Mouse (Mus musculus) MEL-GATA-1-ER (cell line): ENCODE data around the gene F5.

ENCODE experiments used
- DNase-seq: peaks from one replicate; pipeline ENCODE4 v3.0.0-alpha.2; 2012; ENCODE audit warnings: low read depth; ENCODE audit errors: extremely low read depth

Gene F5

DNA sequence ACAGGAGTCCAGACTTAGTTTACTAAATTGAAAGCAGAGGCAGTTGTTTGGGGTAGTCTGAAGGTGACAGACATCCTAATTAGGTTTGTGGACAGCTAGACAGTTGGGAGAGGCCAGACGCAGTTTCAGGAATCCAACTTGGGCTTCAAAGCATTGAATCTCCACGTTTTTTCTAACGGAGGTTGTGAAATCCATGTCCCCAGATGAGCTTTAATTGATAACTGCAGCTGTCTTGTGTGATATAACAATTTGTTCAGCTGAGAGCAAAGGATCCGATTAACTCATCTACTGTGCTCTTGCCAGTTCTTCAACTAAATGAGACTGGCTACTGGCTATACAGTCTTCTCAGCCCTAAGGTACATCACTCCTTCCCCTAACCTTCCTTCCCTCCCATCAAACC lies 6.9 kb downstream of the F5 start:
- no peak for DNase-seq

DNA sequence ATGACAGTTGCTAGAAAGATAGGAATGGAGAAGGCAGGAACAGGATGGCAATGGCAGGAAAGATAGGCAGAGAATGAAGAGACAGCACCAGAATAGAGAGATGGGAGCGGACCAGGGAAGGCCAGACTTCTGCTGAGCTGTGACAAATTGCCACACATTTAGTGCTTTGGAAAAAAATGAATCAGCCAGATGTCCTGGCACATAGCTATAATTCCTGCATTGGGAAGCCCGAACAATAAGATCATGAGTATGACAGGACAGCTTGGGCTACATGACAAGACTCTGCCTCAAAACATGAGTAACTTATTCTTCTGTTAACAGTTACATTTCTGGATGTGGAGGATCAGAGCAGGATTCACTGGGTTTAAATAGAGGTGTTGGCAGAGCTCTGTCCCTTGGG lies 8.1 kb downstream of the F5 start:
- DNase-seq: no peak

DNA sequence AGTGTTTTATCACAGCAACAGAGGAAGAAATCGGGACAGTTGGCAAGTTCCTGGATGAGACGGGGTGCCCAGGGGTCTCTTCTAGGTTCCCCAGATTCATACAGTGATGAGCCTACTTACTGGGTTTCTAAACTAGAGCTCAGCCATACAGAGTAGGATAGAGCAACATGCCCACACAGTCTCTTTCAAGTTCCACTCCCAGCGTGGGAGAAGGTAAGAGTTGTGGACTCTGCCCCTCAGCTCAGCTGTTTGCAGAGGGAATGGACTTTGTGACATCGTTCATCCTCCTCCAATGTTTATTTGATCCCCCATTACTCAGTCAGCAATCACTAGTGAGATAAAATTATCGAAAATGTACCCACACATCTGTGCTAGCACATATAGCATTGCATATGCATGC lies 11.1 kb downstream of the F5 start:
- no peak for DNase-seq

DNA sequence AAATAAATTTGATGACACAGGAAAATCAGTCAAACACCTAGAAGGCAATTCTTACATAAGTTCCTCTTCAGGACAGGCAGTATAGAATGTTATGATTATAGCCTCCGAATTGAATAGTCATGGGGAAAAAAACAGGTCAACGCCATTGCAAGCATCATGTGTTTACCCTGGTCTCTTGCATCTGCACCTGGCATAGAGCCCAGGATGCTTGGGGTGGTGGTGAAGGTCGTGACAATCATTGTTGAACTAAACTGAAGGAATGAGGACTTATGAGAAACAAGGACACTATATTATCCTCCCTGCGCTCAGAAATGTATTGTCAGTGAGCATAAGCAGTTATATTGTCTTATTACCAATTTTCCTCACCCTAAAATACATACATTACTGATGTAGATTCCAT lies 17.2 kb downstream of the F5 start:
- DNase-seq: no peak

DNA sequence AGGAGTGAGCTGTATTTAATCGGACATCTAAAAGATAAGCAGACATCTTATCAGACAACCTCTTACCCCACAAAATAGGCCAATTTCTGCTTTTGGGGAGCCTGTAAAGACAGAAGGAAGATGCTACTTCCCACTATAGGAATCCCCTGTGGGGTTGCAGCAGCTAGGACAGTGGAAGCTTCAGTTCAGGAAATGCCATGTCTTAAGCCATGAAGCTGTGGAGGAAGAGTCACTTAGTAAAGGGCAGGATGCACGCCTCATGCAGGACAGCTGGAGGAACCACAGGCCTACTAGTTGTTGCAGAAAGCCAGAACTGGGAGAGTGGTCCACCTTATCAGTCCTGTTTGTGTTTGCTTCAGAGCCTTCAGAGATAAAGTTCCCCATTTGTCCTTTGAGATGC lies 18.8 kb downstream of the F5 start:
- DNase-seq: no peak

DNA sequence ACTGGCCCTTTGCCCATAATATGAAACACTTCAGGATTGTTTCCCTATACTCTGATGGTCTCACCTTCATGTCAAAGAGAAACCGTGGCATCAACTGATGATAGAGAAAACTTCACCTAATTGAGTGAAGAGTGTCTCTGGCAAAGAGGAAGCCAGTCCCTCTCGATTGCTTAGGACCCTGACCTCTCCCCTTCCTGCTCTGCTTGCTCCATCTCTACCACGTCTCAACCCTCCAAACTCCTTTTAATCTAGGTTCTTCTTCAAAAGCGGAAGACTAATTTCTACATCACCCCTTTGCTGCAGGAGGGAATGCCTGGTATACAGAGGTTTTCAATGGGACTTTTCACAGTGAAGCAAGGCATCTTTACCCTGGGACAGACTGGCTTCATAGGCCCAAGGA lies 21.5 kb downstream of the F5 start:
- DNase-seq: no peak

DNA sequence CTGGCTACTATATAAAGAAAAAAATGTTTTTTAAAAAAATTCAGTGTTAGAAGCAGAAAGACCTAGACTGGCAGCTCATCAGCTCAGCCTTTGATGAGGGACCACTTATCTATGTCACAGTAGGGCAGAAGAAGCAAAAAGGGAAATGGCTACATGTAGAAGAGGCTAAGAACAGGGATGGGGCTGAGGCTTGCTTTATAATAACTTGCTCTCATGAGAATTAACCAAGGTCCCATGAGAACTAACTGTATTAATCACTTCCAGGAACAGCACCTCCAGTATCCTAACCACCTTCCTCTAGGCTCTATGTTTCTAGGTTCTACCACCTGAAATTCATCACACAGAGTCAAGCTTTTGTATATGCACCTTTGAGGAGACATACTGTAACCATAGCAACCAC lies 25.2 kb downstream of the F5 start:
- DNase-seq: peak; percentile 86

DNA sequence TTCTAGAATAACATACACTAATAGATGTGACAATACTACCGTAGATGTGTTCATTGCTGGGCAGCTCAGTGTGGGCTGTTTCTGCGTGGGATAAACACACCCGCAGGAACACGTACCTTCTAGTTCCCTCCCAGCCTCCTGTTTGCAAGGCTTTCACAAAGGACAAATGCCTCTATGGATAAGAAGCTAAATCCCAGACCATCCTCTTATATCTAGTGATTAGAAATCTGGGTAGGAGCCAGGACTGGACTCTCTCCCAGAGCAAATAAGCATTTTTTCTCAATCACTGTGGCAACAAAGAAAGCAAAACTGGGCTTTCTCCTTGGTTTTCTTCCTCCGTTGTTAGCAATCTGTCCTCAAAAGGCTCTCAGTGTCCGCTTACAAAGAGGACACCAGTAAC lies 26.8 kb downstream of the F5 start:
- DNase-seq: no peak

DNA sequence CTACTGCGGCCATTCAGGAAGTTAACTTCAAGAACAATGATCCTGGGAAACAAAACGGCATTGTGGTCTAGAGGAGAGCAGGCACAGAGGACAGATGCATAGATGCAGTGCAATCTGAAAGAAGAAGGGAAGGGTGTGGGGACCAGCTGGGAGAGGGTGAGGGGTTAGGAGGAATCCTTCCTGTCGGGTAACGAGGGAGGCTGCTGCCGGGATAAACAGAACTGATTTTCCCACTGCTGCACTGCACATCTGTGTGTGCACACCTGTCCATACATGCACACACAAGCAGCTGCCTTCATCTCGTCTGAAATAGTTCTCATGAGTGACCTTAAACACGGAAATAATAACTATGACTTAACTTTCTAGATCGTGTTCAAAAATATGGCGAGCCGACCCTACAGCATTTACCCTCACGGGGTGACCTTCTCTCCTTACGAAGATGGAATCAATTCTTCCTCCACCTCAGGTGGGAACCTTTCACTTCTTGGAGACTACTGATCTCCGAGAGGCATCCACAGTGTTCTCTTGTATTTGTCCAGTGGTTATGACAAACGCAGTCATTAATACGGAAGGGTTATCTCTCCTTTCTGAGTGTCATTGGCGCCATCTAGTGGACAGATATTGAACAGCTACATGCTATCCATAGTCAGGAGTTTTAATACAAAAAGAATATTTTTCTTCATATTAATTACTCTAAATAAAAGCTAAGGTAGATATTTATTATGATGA lies 32.7 kb downstream of the F5 start:
- DNase-seq: peak; percentile 66

DNA sequence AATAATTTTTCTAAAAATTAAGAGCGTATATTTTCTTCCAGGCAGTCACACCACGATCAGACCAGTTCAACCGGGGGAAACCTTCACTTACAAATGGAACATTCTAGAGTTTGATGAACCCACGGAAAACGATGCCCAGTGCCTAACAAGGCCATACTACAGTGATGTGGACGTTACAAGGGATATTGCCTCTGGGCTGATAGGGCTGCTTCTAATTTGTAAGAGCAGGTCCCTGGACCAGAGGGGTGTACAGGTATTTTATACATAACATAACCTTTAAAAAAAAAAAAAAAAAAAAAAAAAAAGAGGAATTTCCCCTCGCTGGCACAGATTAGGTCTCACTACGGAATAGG lies 33.2 kb downstream of the F5 start:
- DNase-seq: no peak

DNA sequence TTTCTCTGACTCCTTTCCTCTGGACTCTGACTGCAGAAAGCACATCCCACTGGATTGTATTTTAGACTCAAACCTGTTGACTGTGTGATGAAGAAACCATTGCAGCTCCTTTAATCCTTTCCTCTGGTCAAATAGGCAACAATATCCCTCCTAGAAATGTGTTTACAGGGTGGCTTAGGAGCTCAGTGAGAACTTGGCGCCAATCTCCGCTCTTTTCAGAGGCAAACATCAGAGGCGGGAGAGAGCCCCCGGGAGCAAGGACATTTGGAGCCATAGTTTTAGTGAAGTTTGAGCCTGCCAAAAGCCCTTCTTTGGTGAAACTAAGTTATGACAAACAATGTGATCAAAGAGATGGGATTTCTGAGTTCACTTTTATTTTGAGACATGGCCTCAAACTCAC lies 33.7 kb downstream of the F5 start:
- no peak for DNase-seq

DNA sequence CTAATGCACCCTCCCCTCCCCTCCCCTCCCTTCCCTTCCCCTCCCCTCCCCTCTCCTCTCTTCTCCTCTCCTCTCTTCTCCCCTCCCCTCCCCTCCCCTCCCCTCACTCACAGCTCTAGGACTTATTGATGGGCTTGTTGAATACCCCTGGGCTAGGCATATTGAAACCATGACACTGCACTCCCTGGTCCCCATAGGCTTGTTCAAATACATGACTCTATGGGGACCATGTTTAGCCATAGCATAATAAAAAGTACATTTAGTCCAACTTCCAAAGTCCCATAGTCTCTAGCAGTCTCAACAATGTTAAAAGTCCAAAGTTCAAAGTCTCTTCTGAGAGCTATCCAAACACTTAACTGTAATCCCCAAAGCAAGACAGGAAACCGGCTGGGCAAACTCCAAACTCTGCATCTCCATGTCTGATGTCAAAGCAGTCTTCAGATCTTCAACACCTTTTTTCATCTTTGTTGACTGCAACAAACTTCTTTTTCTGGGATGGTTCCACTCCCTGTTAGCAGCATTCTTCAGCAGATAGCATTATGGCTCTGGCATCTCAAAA lies 35.4 kb downstream of the F5 start:
- DNase-seq: no peak

DNA sequence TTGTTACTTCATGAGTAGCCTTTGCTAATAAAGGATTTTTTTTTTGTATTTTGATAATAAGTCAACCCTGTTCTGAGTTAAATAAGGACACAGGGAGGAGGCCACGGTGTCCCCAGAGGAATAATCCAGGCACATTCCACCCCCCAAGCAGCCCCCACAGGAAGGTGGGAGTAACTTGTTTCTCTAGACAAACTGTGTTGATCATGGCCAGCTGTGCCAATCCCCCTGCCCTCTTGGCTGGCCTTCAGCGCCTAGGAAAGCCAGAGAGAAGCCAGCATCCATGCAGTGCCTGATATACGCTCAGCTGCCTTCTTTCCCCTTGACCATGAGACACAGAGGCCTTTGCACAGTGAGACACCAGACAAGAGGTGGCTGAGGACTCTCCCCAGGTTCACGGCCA lies 47.9 kb downstream of the F5 start:
- DNase-seq: no peak

DNA sequence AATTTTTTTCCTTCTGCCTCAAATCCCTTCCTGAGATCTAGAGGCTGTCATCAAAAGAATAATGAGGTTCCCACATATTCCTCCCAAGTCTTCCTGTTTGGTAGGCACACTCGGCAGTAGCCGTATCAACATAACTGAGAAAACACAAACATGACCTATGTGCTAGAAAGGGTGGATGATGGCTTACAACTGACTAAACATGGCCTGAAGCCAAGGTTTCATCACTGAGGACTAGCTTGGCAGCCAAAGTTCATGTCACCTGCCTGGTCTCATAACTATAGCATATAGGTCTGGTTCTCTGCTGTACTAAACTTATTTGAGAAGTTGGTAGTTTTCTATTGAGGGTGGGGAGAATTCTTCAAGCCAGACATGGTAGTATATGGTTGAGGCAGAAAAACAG lies 56.8 kb downstream of the F5 start:
- no peak for DNase-seq

DNA sequence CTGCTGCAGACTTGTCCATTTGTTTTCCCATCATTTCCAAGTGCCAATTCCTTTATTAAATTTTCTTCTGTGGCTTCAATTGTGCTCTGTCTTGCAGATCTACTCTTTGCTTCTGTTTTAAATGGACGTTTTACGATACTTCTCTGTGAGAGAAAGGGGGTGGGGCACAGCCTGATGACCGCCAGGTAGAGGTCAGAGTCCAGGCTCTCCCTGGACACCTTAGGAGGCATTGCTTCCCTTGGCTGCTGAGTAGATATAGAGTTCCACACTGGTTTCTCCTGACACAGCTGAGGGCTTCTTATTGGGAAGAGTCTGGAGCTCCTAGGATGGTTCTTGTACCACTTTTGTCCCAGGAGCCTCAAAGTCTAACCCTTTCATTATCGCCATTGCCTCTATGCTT lies 59.3 kb downstream of the F5 start:
- no peak for DNase-seq

DNA sequence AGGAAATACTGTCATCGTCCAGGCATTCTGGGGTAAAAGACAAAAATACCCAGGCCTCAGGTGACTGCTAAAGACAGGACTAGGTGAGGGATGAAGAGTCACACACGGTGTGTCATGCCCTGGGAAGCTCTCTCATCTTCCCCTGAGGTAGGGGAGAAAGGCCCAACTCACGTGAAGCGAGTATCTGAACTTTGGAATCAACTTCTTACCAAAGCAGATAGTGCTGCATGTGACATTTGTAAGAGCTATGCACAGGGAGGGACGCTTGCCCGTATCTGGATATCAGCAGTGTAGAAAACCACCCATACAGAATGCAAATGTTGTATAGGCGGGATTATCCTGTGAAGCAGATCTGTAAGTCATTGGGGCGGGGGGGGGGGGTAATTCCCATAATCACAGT lies 61.0 kb downstream of the F5 start:
- DNase-seq: no peak

DNA sequence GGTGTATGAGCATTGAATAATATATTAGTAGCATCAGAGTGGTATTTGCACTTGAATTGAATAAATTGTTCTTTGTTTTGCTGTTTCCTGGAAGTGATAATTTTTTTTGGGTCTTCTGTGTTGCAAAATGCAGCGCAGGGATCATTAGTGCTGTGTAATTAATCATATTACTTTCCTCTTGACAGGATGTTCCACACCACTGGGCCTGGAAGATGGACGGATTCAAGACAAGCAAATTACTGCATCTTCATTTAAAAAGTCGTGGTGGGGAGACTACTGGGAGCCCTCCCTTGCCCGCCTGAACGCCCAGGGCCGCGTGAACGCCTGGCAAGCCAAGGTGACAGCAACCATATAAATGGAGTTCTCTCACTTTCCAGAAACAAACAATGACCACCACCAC lies 62.6 kb downstream of the F5 start:
- no peak for DNase-seq

DNA sequence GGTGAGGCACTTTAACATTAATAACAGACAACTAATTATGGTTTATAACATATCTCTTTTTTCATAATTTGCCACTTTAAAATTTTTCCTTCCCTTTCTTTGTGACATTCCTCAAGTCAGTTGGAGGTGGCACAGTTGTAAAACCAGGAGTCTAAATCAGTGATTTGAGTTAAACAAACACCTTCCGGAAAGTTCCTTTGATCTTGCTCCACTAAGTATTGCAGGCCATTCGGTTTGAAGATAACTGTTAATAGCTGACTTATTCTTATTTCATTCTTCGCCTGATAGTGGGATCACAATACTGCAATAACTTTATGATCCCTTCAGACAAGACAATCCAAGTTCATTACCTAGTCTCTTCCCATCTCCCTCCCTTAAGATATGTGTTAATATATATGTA lies 63.5 kb downstream of the F5 start:
- DNase-seq: no peak

DNA sequence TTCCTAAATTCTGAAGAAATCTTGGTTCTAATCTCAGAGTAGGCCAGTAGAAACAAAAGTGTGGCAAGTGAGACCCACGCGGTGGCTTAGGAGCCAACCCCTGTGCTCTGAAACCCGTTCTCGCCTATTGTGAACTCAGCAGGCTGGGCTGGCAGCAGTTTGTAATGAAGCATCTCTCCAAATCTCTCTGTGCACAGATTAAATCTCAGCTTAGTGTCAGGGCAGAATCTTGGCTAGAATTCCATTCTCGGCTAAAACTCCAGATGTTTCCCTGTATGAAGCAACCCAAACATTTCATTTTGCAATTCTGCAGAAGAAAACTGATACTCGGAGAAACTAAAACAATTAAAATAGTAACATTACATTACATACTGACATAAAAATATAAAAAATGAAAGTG lies 63.9 kb downstream of the F5 start:
- DNase-seq: no peak

DNA sequence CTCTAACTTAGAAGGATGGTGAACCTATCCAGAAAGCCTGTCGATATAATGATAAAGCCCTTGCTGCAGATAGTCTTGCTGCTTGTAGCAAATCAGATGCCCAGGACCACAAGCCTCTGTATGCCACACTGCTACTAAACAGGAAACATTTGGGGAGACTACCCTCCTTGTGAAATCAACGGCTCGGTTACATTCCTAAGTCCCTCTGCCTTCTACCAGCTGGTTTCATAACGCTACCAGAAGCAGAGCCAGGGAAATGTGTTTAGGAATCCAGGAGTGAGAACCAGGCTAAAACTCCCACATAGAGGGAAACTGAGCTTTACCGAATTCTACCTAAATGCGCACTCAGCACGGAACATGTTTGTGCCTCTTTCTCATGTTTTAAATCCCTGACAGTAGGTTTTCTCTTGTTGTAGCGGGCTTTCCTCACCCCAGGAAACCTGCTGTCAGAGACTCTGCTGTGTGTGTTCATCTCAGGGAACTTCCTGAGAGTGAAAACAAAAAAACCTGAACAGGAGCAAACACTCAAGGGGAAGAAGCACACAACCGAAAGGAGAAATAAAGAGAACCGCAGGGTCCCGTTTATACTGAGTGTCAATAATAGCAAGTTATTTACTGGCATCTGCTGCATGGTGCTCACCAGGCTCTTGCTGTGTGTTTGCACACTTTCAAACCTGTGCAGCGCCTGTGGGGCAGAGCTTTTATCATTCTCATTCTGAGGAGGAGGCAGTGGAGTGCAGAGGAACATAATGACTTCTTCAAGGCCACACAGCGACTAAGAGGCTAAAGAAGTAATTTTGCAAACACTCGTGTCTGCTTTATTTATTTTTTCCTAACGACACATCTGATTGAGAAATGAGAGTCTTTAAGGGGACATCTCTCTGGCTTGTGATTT lies 66.4 kb downstream of the F5 start:
- no peak for DNase-seq

DNA sequence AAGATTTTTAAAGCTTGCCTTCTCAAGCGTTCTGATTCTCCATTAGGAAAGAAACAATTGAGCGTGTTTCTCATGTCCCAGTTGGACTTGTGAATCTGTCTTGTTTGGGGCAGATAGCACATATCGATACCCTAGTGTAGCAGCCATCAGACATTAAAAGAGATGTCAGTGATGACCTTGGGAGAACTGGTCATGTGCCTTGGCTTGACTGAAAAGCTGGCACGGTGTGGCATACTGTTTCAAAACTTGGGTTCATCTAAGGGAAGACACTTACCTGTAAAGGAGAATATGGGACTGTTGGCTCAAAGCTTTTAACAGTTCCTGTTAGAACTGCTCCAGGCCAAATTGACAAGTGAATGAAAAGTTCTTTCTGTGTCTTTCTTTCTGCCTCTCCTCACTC lies 68.6 kb downstream of the F5 start:
- no peak for DNase-seq

DNA sequence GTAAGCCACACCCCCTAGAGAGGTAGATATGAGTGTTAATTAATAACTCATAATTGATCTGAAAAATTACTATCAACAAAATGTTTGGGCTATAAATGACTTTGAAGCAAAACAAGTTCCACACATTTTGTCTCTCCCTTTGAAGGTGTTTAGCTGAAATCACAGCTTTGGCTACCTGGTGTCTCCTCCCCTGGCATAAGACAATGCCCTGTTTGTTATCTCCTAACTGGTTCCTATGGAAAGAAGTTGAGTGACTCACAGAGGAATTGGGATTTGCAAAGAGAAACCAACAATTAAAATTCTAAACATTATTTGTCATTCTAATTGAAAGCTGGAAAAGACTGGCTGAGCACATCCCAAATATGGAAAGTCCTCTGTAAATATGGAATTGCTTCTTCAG lies 71.5 kb downstream of the F5 start:
- DNase-seq: no peak
